Mouse (Mus musculus): ENCODE measurements around the gene Gm11562.
"Not testable (repeated sequence)": the region's sequence is repeated elsewhere in the genome, so short reads cannot be mapped to it uniquely, and the experiment has no call there.

Gene Gm11562

DNA sequence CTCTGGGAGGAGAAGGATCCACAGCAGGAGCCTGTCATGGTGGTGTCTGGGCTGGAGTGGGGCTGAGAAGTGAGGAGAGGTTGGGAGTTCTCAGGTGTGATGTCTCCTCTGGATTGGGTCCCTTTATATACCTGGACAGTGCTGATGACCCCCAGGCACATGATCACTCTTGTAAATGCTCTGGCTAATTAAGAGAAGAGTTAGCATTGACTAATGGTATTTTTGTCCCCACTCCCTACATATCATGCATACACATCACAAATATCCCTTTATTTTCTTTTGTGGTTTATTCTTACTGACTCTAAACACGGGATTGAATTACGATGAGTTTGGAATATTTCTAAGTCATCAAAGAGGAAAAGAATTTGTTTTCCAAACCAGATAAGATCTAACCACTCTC lies at the start of gene Gm11562:
Gene Gm11562 (minus strand): TSS at position 101 of the 400 bp plus-strand sequence.
- DNase-seq (ENCODE audit: low spot score in 2 of 2), result no peak

DNA sequence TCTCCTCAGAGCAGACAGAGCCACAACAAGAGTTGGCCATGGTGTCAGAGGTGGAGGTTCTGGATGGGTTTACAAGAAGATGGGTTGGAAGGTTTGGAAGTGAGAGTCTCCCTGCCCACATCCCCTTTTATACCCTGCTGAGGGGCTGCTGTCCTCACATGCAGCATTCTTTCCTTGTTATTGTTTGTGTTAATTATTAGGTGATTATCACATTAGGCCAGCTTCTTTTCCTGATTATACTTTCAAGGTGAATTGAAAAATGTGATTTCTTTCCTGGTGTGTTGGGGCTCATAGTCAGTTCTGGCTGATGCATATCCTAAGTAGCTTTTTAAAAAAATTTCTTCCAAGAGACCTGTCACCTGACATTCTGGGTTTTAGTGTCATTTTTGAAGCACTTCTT lies 45.6 kb upstream of the Gm11562 start, which contains the start of gene Krtap4-6:
Gene Krtap4-6 (minus strand): TSS at position 101 of the 400 bp plus-strand sequence.
- DNase-seq (ENCODE audit: low spot score in 2 of 2), result no peak

DNA sequence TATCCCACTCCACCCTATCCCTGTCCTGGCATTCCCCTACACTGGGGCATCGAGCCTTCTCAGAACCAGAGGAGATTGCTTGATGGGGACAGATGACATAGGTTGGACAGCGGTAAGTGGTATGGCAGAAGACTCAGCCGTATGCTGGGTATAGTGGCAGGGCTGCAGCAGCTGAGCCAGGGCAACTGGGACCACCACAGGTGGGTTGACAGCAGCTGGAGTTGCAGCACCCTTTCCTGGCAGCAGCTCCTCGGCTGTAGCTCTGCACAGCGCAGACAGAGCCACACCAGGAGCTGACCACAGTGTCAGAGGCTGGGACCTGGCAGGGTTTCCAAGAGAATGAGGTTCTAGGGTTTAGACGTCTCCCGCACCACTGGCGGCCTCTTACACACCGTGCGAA lies 42.6 kb upstream of the Gm11562 start:
- DNase-seq (ENCODE audit: low spot score in 2 of 2), result no peak

DNA sequence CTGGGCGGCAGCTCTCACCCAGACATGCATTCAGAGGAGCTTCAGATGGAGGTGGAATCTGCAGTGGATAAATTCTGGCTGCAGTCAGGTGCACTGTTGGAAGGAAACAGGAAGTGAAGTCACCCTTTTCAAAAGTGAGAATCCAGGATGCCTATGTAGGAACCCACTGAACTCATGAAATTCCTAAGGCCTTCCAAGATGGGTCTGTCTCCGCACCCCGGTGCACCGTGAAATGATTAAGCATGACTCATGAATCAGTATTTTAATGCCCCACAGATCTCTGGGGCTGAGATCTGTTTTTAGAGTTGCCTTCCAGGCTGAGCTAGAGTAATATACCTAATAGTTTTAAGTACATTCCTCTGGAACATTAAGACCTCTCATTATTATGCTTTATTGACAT lies 39.0 kb upstream of the Gm11562 start:
- DNase-seq (ENCODE audit: low spot score in 2 of 2), result no peak

DNA sequence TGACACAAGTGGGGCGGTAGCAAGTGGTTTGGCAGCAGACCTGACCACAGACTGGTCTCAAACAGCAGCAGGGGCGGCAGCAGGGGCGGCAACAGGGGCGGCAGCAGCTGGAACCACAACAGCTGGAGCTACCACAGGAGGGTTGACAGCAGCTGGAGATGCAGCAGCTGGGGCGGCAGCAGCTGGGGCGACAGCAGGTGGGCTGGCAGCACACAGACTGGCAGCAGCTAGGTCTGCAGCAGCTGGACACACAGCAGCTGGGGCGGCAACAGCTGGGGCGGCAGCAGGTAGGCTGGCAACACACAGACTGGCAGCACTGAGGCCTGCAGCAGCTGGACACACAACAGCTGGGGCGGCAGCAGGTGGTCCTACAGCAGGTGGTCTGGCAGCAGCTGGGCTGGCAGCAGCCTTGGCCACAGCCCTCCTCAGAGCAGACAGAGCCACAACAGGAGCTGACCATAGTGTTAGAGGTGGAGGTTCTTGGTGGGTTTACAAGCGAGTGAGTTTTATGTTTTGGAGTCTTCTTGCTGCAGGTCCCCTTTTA lies 38.3 kb upstream of the Gm11562 start, which contains the start of gene Gm11563:
Gene Gm11563 (minus strand): TSS at position 494 of the 544 bp plus-strand sequence.
- not testable (repeated sequence) for DNase-seq (ENCODE audit: low spot score in 2 of 2)

DNA sequence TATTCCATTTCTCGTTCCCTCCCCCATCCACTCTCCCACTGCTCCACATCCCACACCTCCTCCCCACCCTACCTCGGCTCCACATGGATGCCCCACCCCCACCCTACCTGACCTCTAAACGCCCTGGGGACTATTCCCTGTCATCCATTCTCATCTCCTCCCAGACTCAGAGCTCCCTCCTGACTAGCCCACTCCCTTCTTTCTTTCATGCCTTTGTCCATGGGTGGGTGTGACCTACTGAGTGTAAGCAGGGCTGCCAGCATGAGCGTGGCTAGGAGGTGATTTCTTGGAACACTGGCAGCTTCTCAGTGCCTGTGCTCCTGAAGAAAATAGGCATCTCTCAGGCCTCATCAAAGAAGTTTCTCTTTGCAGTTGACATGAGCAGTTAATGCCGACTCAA lies 36.8 kb upstream of the Gm11562 start:
- DNase-seq (ENCODE audit: low spot score in 2 of 2), result no peak

DNA sequence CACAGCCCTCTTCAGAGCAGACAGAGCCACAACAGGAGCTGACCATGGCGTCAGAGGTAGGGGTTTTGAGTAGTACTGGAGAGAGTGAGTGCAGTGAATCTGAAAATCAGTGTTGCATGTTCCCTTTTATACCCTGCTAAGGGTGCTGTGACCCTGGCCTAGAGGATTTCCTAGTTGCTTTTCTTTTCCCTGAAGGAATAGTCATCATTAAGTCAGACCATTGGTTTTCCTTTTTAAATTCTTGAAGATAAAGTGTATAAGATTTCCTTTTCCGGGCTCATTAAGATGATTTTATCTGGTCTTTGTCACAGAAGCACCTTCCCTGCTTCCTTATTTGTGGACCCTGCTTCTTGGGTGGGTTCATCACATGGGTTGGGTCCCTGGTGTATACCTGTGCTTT lies 29.9 kb upstream of the Gm11562 start, which contains the start of gene Gm11555:
Gene Gm11555 (minus strand): TSS at position 101 of the 400 bp plus-strand sequence.
- DNase-seq (ENCODE audit: low spot score in 2 of 2), result no peak

DNA sequence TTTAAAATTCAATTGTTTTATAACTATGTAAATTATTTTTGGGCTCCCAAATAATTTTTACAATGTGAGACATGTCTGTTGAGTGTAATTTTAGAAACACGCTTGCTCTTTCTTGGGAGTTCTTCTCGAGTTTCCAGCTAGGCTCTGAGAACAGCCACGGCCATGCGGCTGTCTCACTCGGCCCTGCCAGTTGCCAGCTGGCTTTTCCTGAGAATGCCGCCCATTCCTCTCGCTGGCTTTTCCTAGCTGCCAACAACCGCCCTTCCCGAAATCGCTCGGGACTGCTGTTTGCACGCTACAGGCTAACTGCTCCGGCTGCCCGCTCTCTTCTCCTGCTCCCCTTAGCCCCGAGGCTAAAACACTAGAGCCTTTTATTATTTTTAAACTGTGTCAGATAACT lies 26.2 kb upstream of the Gm11562 start:
- DNase-seq (ENCODE audit: low spot score in 2 of 2), result peak; percentile 37 to 39

DNA sequence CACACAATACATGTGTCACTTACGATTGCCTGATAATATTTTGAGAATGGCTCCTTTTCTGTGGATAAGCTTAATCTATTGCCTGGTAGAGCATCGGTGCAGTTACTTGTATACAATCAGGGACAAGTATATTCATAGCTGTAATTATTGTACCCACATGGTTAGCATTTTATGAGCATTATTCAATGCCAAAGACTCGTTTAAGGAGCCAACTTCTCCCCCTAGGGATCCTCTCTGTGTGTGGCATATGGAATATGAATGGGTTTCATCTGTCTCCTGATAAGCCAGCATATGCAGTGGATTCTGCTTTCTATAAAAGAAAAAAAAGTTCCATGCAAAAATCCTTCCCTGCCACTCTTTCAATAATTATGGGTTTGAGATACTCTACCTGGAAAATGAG lies 24.1 kb upstream of the Gm11562 start:
- no peak for DNase-seq (ENCODE audit: low spot score in 2 of 2)

DNA sequence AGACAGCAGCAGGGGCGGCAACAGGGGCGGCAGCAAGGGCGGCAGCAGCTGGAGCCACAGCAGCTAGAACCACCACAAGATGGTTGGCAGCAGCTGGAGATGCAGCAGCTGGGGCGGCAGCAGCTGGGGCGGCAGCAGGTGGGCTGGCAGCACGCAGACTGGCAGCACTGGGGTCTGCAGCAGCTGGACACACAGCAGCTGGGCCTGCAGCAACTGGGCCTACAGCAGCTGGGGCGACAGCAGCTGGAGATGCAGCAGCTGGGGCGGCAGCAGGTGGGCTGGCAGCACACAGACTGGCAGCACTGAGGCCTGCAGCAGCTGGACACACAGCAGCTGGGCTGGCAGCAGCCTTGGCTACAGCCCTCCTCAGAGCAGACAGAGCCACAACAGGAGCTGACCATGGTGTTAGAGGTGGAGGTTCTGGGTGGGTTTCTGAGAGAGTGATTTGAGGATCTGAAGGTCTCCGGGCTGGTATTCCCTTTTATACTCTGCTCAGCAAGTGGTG lies 23.5 kb upstream of the Gm11562 start, which contains the start of gene Krtap4-7:
Gene Krtap4-7 (minus strand): TSS at position 455 of the 505 bp plus-strand sequence.
- not testable (repeated sequence) for DNase-seq (ENCODE audit: low spot score in 2 of 2)

DNA sequence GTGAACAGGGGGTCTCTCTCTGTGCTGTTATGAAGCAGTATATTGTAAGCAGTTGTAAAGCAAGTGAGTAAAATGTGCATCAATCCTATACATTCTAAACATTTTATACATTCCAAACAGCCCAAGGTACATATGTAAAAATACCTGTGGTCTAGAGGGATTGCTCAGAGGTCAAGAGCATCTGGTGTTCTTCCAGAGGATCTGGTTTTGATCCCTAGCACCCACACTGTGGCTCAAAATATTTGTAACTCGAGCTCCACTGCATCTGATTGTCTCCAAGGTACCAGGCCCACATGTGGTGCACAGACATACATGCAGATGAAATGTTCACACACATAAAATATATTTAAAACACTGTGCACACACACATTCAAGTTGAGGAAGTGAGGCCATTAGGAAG lies 20.7 kb upstream of the Gm11562 start:
- DNase-seq (ENCODE audit: low spot score in 2 of 2), result no peak

DNA sequence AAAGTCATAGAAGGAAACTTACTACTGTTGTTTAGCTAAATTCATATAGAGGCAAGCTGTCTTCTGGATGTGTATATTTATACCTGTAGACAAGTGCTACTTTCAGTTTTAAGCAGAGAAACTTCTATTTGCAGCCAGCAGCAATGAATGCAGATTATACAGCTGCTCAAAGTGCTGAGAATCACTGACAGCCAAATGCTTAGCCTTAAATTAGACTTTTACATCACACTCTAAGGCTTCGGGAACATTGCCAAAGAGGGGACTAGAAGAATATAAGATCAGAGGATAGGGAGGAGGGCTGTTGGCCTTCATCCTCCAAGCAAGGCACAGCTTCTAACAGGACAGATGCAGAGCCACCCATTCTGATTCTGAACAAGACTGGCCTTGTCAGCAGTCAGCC lies 16.9 kb upstream of the Gm11562 start:
- peak in 1 of 2 experiments; percentile 51 for DNase-seq (ENCODE audit: low spot score in 2 of 2)

DNA sequence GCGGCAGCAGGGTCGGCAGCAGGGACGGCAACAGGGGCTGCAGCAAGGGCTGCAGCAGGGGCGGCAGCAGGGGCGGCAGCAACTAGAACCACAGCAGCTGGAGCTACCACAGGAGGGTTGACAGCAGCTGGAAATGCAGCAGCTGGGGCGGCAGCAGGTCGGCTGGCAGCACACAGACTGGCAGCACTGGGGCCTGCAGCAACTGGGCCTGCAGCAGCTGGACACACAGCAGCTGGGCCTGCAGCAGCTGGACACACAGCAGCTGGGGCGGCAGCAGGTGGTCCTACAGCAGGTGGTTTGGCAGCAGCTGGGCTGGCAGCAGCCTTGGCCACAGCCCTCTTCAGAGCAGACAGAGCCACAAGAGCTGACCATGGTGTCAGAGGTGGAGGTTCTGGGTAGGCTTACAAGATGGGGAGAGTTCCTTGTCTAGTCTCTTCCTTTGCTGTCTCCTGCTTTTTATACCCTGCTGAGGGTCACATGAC lies 14.5 kb upstream of the Gm11562 start, which contains the start of gene Krtap4-2:
Gene Krtap4-2 (minus strand): TSS at position 432 of the 482 bp plus-strand sequence.
- DNase-seq (ENCODE audit: low spot score in 2 of 2), result no peak

DNA sequence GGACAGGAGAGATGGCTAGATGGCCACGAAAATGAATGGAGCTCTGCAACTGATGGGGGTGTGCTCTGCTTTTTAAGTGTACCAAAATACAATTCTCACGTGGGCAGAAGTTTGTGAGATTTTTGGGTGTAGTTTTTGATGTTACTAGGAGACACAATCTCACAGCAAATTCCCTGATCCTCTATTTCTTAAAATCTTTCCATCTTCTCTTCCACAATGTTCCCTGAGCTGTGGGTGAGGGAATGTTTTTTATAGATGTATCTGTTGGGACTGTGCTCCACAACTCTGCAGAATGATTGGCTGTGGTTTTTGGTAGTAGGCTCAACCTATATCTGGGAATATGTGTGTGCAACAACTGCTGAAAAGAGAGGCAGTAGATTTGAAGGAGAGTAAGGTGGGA lies 13.1 kb upstream of the Gm11562 start:
- DNase-seq (ENCODE audit: low spot score in 2 of 2), result peak in 1 of 2 experiments; percentile 36

DNA sequence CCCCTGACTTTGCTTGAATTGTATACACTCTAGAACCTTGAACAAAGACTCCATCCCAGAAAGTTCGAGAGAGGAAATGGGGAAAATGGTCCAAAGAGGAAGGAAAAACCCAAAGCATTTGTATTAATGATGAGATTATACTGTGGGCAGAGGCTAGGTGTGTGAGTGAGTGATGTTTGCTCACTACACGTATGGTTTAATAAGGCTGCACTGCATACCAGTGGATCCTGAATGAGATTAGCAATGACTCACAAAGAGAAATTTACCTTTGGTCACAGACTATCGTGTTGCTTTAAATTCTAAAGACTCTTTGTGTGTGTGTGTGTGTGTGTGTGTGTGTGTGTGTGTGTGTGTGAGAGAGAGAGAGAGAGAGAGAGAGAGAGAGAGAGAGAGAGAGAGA lies 10.7 kb upstream of the Gm11562 start:
- DNase-seq (ENCODE audit: low spot score in 2 of 2), result no peak

DNA sequence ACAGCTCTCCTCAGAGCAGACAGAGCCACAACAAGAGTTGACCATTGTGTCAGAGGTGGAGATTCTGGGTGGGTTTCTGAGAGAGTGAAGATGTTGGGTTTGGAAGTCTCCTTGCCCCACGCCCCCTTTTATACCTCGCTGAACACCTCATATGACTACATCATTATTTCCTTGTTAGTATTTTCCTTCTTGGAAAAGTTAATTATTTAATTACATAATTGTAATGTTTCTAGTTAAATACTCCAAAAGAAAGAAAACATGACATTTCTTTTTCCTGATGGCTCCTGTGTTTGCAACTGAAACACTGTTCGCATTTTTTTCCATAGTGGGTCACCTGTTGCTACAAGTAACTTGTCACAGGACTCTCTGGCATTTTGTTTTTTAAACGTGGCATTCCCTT lies 7.9 kb upstream of the Gm11562 start, which contains the start of gene Krtap4-1:
Gene Krtap4-1 (minus strand): TSS at position 101 of the 400 bp plus-strand sequence.
- DNase-seq (ENCODE audit: low spot score in 2 of 2), result no peak

DNA sequence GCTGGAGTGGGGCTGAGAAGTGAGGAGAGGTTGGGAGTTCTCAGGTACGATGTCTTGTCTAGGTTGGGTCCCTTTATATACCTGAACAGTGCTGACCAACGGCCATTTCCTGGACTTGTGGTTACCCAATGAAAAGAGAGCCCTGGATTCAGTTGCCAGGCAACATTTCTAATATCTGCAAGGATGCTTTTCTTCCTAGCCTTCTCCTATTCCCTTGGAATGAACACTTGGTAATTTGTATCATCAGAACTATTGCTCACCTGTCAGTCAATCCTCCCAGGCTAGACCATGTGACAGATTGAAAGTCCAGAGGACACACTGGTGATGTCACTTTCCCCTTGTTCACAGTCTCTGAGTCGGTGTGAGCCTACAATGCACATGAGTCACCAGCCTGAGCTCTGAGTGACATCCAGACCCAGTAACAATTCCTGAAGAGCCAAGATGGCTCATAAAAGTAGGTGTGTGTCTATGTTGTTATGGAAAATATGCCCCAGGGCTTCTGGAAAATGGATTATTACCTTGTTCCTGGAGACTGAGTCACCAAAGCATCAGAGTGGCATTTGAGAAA lies 5.4 kb downstream of the Gm11562 start, which contains the start of gene Krtap2-4:
Gene Krtap2-4 (minus strand): TSS at position 51 of the 568 bp plus-strand sequence.
- DNase-seq (ENCODE audit: low spot score in 2 of 2), result no peak

DNA sequence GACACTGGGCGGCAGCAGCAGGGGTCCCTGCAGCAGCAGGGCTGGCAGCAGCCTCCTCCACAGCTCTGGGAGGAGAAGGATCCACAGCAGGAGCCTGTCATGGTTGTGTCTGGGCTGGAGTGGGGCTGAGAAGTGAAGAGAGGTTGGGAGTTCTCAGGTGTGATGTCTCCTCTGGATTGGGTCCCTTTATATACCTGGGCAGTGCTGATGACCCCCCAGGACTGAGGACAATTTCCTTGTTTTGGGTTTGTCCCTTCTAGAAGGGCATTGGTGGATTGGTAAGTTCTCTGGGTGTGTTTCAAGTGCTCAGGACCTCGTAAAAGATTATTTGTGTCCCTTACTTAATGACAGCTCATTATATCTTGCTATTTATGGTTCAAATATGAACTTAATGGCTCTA lies 10.1 kb downstream of the Gm11562 start, which contains the start of gene Gm11937:
Gene Gm11937 (minus strand): TSS at position 101 of the 400 bp plus-strand sequence.
- DNase-seq (ENCODE audit: low spot score in 2 of 2), result not testable (repeated sequence)

DNA sequence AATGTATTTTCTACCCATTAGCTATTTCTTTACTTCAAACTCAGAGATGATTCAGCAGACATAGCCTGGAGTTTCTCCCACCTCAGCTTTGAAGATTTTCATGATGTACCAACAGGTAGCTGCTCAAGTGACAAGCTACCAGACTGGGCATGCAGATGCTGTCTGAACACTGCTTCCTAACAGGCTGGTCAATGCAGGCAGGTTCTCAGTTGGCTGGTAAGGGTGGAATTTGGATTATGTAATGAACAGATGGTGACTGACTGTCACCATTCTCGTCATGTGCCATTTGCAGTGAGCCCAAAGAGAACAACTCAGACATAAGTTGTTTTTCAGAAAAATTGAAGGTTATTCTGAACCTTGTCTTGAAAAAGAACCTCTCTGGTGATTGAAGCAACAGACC lies 11.1 kb downstream of the Gm11562 start:
- peak; percentile 34 to 47 for DNase-seq (ENCODE audit: low spot score in 2 of 2)

DNA sequence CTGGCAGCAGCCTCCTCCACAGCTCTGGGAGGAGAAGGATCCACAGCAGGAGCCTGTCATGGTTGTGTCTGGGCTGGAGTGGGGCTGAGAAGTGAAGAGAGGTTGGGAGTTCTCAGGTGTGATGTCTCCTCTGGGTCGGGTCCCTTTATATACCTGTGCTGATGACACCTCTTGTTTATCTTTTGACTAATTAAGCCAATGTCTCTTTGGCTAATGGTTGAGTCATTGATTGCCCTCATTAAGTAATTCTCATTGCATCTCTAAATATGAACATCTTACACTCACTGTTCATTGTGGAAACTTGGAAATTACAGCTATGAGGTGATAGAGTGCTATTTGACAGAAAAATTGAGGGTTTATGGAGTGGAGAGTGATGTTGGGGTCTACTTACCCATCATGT lies 17.0 kb downstream of the Gm11562 start, which contains the start of gene Gm11938:
Gene Gm11938 (minus strand): TSS at position 101 of the 400 bp plus-strand sequence.
- DNase-seq (ENCODE audit: low spot score in 2 of 2), result not testable (repeated sequence)

DNA sequence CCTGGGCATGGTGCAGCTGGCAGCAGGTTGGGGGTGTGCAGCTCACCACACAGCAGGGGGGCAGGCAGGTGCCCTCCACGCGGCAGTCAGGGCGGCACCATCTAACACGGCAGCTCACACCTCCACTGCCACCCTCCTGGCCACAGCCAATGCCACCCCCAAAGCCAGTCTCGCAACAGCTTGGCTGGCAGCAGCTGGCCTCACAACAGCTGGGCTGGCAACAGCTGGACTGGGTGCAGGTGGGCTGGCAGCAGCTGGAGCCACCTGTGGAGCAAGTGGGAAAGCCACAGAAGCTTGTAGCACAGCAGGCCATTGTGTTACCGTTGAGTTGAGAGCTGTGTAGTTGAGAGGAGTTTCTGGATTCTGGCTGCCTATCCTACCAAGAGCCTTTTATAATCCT lies 22.5 kb downstream of the Gm11562 start, which contains the start of gene Krtap9-3:
Gene Krtap9-3 (minus strand): TSS at position 364 of the 400 bp plus-strand sequence.
- not testable (repeated sequence) for DNase-seq (ENCODE audit: low spot score in 2 of 2)

DNA sequence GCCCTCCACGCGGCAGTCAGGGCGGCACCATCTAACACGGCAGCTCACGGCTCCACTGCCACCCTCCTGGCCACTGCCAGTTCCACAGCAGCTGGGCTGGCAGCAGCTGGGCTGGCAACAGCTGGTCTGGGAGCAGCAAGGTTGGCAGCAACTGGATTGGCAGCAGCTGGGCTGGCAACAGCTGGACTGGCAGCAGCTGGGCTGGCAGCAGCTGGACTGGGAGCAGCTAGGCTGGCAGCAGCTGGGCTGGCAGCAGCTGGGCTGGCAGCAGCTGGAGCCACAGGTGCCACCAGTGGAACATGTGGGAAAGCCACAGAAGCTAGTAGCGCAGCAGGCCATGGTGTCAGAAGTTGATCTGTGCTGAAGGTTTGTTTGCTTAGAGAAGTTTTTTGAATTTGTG lies 29.3 kb downstream of the Gm11562 start, which contains the start of gene Krtap1-3:
Gene Krtap1-3 (minus strand): TSS at position 359 of the 400 bp plus-strand sequence.
- DNase-seq (ENCODE audit: low spot score in 2 of 2), result no peak

Measured in right cerebral cortex, postnatal 10 days (tissue).